Mouse (Mus musculus) ES-Bruce4 (cell line): Measurements from ENCODE around the gene Btn1a1.

Source experiments
- CTCF ChIP-seq: IDR thresholded peaks from one replicate; pipeline ENCODE4 v1.8.1; 2011; ENCODE audit warnings: low read depth, low read length
- EP300 ChIP-seq: IDR thresholded peaks from 2 replicates; pipeline ENCODE4 v1.6.1; 2011; ENCODE audit warnings: low read depth, low read length; ENCODE audit not compliant: insufficient read depth
- POLR2A ChIP-seq: IDR thresholded peaks from one replicate; pipeline ENCODE4 v1.8.1; 2011; ENCODE audit warnings: low read length; ENCODE audit not compliant: insufficient read depth

DNA sequence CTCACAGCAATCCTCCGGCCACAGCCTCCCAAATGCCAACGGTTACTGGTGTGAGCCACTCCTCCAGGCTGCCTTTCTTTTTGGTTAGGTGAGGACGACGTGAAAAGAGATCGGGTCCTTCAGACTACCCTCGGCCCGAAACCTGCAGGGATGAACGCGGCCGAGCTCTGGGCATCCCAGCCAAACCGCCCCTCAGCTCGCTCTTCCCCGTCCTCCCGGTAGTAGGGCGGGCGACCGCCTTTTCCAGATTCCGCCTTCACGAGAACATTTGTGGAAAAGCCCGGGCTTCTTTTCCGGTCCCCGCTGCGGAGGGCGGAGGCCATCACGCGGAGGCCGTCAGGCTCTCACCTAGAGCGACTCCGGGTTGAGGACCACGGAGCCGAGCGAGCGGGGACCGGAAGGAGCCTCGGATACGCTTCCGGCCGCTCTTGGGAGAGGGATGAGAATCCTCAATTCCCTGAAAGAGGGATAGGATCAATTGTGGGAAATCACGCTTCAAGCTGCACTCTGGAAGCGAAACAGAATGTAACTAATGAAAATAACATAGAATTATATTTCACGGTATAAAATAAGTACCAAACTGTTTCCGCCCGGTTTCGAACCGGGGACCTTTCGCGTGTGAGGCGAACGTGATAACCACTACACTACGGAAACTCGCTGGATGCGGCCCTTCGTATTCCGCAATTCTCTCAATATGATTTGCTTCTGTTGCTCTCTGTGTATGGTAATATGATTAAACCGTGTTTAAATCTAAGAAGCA, 20.0 kb downstream of the Btn1a1 start:
- TF ChIP-seq POLR2A: no peak
- TF ChIP-seq CTCF: no peak
- TF ChIP-seq EP300: 0 out of 2 replicates have a peak, but pooled peaks have one; percentile 4
